Mouse (Mus musculus) right cerebral cortex, postnatal 25 days (tissue): ENCODE data around the gene Olfr366.
"Not testable (repeated sequence)": the region's sequence is repeated elsewhere in the genome, so short reads cannot be mapped to it uniquely, and the experiment has no call there.

Source experiments
- DNase-seq: peaks from one replicate; pipeline ENCODE4 v3.0.0; 2022

Olfr366 gene

DNA sequence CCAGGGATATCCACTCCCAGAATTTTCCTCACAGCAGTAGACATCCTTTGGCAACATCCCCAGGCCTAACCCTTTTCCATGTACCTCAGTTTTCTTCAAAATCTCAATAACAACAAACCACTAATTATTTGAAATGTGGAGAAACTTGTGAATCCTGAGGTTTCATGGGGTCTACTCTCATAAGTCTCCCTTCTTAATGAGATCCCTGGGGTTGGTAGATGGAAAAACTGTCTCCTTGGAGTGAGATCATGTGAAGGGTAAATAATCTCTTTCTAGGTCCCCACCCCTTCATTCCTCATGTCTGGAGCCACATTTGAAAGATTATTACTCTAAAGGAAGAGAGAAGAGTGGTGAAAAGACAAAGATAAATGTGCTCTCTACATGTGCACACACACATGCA is at the start of gene Olfr366:
TSS of gene Olfr366 (plus strand) at position 301 of the 400 bp plus-strand sequence.
- DNase-seq, result no peak

DNA sequence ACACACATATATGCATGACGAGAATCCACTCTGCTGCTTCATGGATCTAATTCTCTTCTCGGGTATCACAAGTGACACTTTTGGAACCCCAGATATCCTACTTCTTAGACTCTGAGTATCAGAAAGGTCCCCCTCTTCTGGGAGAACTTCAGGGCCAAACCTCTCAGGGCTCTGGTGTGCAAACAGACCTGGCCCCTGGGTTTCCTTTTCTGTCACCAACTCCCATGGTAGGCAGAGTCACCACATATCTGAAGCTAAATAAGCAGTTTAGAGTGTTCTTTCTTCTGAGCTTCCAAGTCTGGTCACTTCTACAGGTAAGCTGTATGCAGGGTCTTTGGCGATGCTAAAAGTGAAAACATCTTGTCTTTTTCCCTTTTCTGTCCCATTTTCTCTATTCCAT is 23.5 kb upstream of the Olfr366 start, which contains the start of gene Olfr365:
TSS of gene Olfr365 (plus strand) at position 301 of the 400 bp plus-strand sequence.
- no peak for DNase-seq

DNA sequence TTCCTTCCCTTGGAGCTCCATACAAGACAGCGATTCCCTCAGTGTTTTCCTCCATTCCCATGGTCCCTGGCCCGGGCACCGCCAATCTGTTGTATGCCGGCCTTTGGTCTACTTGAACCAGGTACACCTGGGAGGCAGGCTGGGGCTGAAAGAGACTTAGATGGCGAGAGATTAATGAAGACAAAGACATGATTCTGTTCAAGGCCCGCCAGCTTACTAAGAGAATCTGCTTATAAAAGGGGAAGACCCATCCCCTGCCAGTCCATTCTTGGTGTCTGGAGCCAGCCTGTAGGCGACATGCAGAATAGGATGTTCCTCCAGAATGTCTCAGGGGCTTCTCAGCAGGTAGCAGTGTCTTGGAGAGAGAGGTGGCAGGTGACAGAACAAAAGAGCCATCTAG is 50.4 kb downstream of the Olfr366 start:
- DNase-seq, result not testable (repeated sequence)
